Mouse (Mus musculus) hindbrain, embryonic 16.5 days (tissue): ENCODE measurements around the gene Aatk. TPM values are rescaled to one million over a fixed set of nuclear protein-coding genes. Genes with fewer than 3 reads are reported as not detected.

Experiments
- ATAC-seq: fragments of 200-750 bp; cut with Nextera tagmentation; 2 replicates; pipeline ENCODE4 v1.8.0; 2017; ENCODE audit warnings: moderate TSS enrichment, moderate library complexity
- H3K27ac ChIP-seq: fragments of 300-500 bp; sonication (generic); 2 replicates; pipeline ENCODE4 v1.5.1; 2014; ENCODE audit warnings: low read depth, mild to moderate bottlenecking, control low read depth, low read length, moderate library complexity
- H3K27me3 ChIP-seq: fragments of 300-500 bp; sonication (generic); replicated peaks from 2 replicates; pipeline ENCODE4 v1.6.1; 2014; ENCODE audit warnings: low read length; ENCODE audit not compliant: control insufficient read depth, insufficient read depth
- H3K36me3 ChIP-seq: fragments of 300-500 bp; sonication (generic); 2 replicates; pipeline ENCODE4 v1.6.1; 2014; ENCODE audit warnings: mild to moderate bottlenecking, low read length, moderate library complexity, mixed read lengths; ENCODE audit not compliant: control insufficient read depth, insufficient read depth
- H3K4me1 ChIP-seq: fragments of 300-500 bp; sonication (generic); 2 replicates; pipeline ENCODE4 v1.6.1; 2014; ENCODE audit warnings: low read depth, low read length; ENCODE audit not compliant: control insufficient read depth, insufficient read depth
- H3K4me2 ChIP-seq: fragments of 300-500 bp; sonication (generic); 2 replicates; pipeline ENCODE4 v1.6.1; 2014; ENCODE audit warnings: mild to moderate bottlenecking, low read length, control low read depth, moderate library complexity
- H3K4me3 ChIP-seq: fragments of 300-500 bp; sonication (generic); 2 replicates; pipeline ENCODE4 v1.5.1; 2014; ENCODE audit warnings: mild to moderate bottlenecking, low read length, control low read depth, moderate library complexity
- H3K9ac ChIP-seq: fragments of 300-500 bp; sonication (generic); 2 replicates; pipeline ENCODE4 v1.6.1; 2014; ENCODE audit warnings: low read depth, mild to moderate bottlenecking, control low read depth, low read length, moderate library complexity
- H3K9me3 ChIP-seq: fragments of 300-500 bp; sonication (generic); 2 replicates; pipeline ENCODE4 v1.6.1; 2014; ENCODE audit warnings: mild to moderate bottlenecking, low read length, moderate library complexity; ENCODE audit not compliant: control insufficient read depth
- whole genome bisulfite sequencing: fragments of 180-500 bp; shearing (Covaris S2); extraction: QIAGEN DNeasy Blood & Tissue Kit; methylation state at CpG from one replicate; pipeline ENCODE4 v1.1.7; 2014; 5-methylcytosine and 5-hydroxymethylcytosine counted together
- polyA plus RNA-seq: library from polyadenylated mRNA; unstranded; fragments of >200 nt; fragmentation: Nextera tagmentation; extraction: Ambion mirVana; gene quantifications from 2 replicates; pipeline ENCODE4 v1.2.1, GENCODE M21; 2015

Aatk gene
- polyA plus RNA-seq, 1 experiment from 2014 or later, result 35.6 TPM

- Histone ChIP-seq H3K36me3 (no peaks in the 10 kb centered on the region; the same call in 1 of the 2 replicates), H3K27me3 (no peaks in the 10 kb centered on the region), H3K27ac (no peak overlapping the region; the same call in 1 of the 2 replicates), H3K4me1 (peaks cover 20% of the 10 kb centered on the region), H3K4me3 (no peak overlapping the region), H3K9ac (peak overlapping the region; percentile 11), H3K9me3 (no peaks in the 10 kb centered on the region), H3K4me2 (no peak overlapping the region)
- 57% methylated on average over 10 of the region's 10 CpGs for WGBS
- ATAC-seq, result no peak
Observed at GRCm38 (mm10) chr11:119990658-119991337, 56.2 kb downstream of the Aatk start.

- WGBS, result 6% methylated on average over 10 of the region's 10 CpGs
- Histone ChIP-seq H3K4me2 (no peak overlapping the region), H3K9ac (0 out of 2 replicates have a peak overlapping the region, but pooled peaks have one; percentile 4), H3K9me3 (no peaks in the 10 kb centered on the region), H3K36me3 (no peaks in the 10 kb centered on the region), H3K27me3 (no peaks in the 10 kb centered on the region), H3K4me1 (peaks cover 20% of the 10 kb centered on the region), H3K4me3 (no peak overlapping the region), H3K27ac (peak overlapping the region; percentile 57; the same call in 1 of the 2 replicates)
- ATAC-seq, result peak; percentile 72
Observed at GRCm38 (mm10) chr11:119989115-119989564, 57.8 kb downstream of the Aatk start.

- no peak for ATAC-seq
- Histone ChIP-seq H3K4me3 (no peak overlapping the region), H3K9me3 (no peaks in the 10 kb centered on the region), H3K27ac (no peak overlapping the region), H3K4me1 (peaks cover 23% of the 10 kb centered on the region), H3K4me2 (no peak overlapping the region), H3K27me3 (no peaks in the 10 kb centered on the region), H3K9ac (no peak overlapping the region), H3K36me3 (no peaks in the 10 kb centered on the region)
- WGBS, result 86% methylated on average over 7 of the region's 7 CpGs
Observed at GRCm38 (mm10) chr11:119988391-119988790, 58.6 kb downstream of the Aatk start.

- Histone ChIP-seq H3K4me2 (no peak overlapping the region), H3K9me3 (no peaks in the 10 kb centered on the region), H3K27ac (no peak overlapping the region), H3K9ac (no peak overlapping the region), H3K4me1 (peaks cover 23% of the 10 kb centered on the region), H3K27me3 (no peaks in the 10 kb centered on the region), H3K4me3 (no peak overlapping the region), H3K36me3 (no peaks in the 10 kb centered on the region)
- 81% methylated on average over 7 of the region's 7 CpGs for WGBS
- ATAC-seq, result no peak
Observed at GRCm38 (mm10) chr11:119987876-119988275, 59.1 kb downstream of the Aatk start.

GRCm38 (mm10) chr11:119986751-119987425, 60.1 kb downstream of the Aatk start:
- H3K9ac ChIP-seq, result no peak overlapping the region
- H3K9me3 ChIP-seq, result no peaks in the 10 kb centered on the region
- no peak overlapping the region for H3K4me3 ChIP-seq
- no peak overlapping the region for H3K27ac ChIP-seq
- 88% methylated on average over 9 of the region's 9 CpGs for WGBS
- H3K4me1 ChIP-seq, result peaks cover 28% of the 10 kb centered on the region
- ATAC-seq, result no peak
- no peaks in the 10 kb centered on the region for H3K27me3 ChIP-seq
- no peaks in the 10 kb centered on the region for H3K36me3 ChIP-seq
- no peak overlapping the region for H3K4me2 ChIP-seq

GRCm38 (mm10) chr11:119983151-119983550, 63.8 kb downstream of the Aatk start:
- no peaks in the 10 kb centered on the region for H3K9me3 ChIP-seq
- WGBS, result 85% methylated on average over 2 of the region's 2 CpGs
- no peak for ATAC-seq
- H3K4me2 ChIP-seq, result no peak overlapping the region
- H3K36me3 ChIP-seq, result no peaks in the 10 kb centered on the region
- H3K4me1 ChIP-seq, result peaks cover 10% of the 10 kb centered on the region; the same call in 1 of the 2 replicates
- no peaks in the 10 kb centered on the region for H3K27me3 ChIP-seq
- H3K4me3 ChIP-seq, result no peak overlapping the region
- H3K27ac ChIP-seq, result no peak overlapping the region
- no peak overlapping the region for H3K9ac ChIP-seq

- no peak overlapping the region; the same call in 1 of the 2 replicates for H3K27ac ChIP-seq
- no peaks in the 10 kb centered on the region for H3K27me3 ChIP-seq
- ATAC-seq, result peak; percentile 52; the same call in 1 of the 2 replicates
- no peaks in the 10 kb centered on the region for H3K9me3 ChIP-seq
- no peak overlapping the region for H3K4me3 ChIP-seq
- H3K9ac ChIP-seq, result no peak overlapping the region
- WGBS, result 87% methylated on average over 3 of the region's 3 CpGs
- H3K36me3 ChIP-seq, result no peaks in the 10 kb centered on the region
- H3K4me1 ChIP-seq, result peaks cover 10% of the 10 kb centered on the region; the same call in 1 of the 2 replicates
- H3K4me2 ChIP-seq, result no peak overlapping the region
Observed at GRCm38 (mm10) chr11:119982236-119982635, 64.7 kb downstream of the Aatk start.

GRCm38 (mm10) chr11:119981769-119982168, 65.2 kb downstream of the Aatk start:
- Histone ChIP-seq H3K27me3 (no peaks in the 10 kb centered on the region), H3K4me3 (no peak overlapping the region), H3K27ac (no peak overlapping the region), H3K4me1 (peaks cover 10% of the 10 kb centered on the region; the same call in 1 of the 2 replicates), H3K36me3 (no peaks in the 10 kb centered on the region), H3K4me2 (no peak overlapping the region), H3K9ac (no peak overlapping the region), H3K9me3 (no peaks in the 10 kb centered on the region)
- ATAC-seq, result no peak
- WGBS, result 76% methylated on average over 3 of the region's 3 CpGs
